Mouse (Mus musculus) liver, embryonic 14.5 days (tissue): ENCODE results near the gene Fem1b.

ENCODE experiments used
- CTCF ChIP-seq: IDR thresholded peaks from 2 replicates; pipeline ENCODE4 v1.5.1; 2016; ENCODE audit warnings: antibody characterized with exemption, low read depth, control low read depth
- EP300 ChIP-seq: IDR thresholded peaks from 2 replicates; pipeline ENCODE4 v1.6.1; 2016; ENCODE audit warnings: antibody characterized with exemption, low read depth

DNA sequence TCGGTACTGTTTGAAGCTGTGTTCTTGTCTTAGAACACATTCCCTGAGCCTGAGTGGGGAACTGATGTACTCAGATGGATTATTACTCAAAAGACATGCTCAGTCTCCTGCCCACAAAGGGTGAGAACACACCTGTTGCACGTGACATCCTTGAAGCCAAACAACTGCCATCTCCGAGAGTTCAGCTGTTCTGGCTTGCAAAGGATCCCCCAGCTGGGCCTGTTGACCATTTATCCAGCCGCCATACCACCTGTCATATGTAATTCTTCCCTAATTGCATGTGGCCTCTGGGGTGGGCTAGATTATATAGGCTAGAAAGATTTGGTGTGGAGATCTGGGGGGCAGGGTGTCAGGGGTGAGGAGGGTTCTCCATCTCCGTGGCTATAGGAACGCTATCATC, 9.1 kb upstream of the Fem1b start:
- TF ChIP-seq CTCF (no peak), EP300 (no peak)
